Mouse (Mus musculus) neural tube, embryonic 13.5 days (tissue): ENCODE measurements around the gene Siah1b. TPM values are rescaled to one million over a fixed set of nuclear protein-coding genes. Genes with fewer than 3 reads are reported as not detected.

Experiments used
- ATAC-seq: fragments of 200-750 bp; cut with Nextera tagmentation; 2 replicates; pipeline ENCODE4 v1.8.0; 2017; ENCODE audit warnings: low read depth, mild to moderate bottlenecking, moderate TSS enrichment, moderate library complexity
- H3K27ac ChIP-seq: fragments of 300-500 bp; sonication (generic); replicated peaks from 2 replicates; pipeline ENCODE4 v1.5.1; 2015; ENCODE audit warnings: moderate library complexity, mild to moderate bottlenecking, inconsistent platforms
- H3K27me3 ChIP-seq: fragments of 300-500 bp; sonication (generic); 2 replicates; pipeline ENCODE4 v1.6.1; 2015; ENCODE audit warnings: mild to moderate bottlenecking, inconsistent platforms
- H3K36me3 ChIP-seq: fragments of 300-500 bp; sonication (generic); 2 replicates; pipeline ENCODE4 v1.6.1; 2015; ENCODE audit warnings: mild to moderate bottlenecking, inconsistent platforms
- H3K4me1 ChIP-seq: fragments of 300-500 bp; sonication (generic); replicated peaks from 2 replicates; pipeline ENCODE4 v1.6.1; 2015; ENCODE audit warnings: inconsistent platforms
- H3K4me2 ChIP-seq: fragments of 300-500 bp; sonication (generic); 2 replicates; pipeline ENCODE4 v1.6.1; 2015; ENCODE audit warnings: inconsistent platforms, mild to moderate bottlenecking, moderate library complexity
- H3K4me3 ChIP-seq: fragments of 300-500 bp; sonication (generic); 2 replicates; pipeline ENCODE4 v1.5.1; 2015; ENCODE audit warnings: mild to moderate bottlenecking, inconsistent platforms
- H3K9ac ChIP-seq: fragments of 300-500 bp; sonication (generic); 2 replicates; pipeline ENCODE4 v1.6.1; 2015; ENCODE audit warnings: moderate library complexity, mild to moderate bottlenecking, inconsistent platforms
- H3K9me3 ChIP-seq: fragments of 300-500 bp; sonication (generic); 2 replicates; pipeline ENCODE4 v1.6.1; 2016; ENCODE audit warnings: inconsistent platforms
- WGBS: fragments of 180-500 bp; shearing (Covaris S2); methylation state at CpG from one replicate; pipeline ENCODE4 v1.1.7; 2015; 5-methylcytosine and 5-hydroxymethylcytosine counted together
- polyA plus RNA-seq: library from polyadenylated mRNA; unstranded; fragments of >200 nt; fragmentation: Nextera tagmentation; extraction: Ambion mirVana; gene quantifications from 2 replicates; pipeline ENCODE4 v1.2.1, GENCODE M21; 2015

Gene Siah1b
- polyA plus RNA-seq, 1 experiment from 2014 or later = 24.3 TPM

DNA sequence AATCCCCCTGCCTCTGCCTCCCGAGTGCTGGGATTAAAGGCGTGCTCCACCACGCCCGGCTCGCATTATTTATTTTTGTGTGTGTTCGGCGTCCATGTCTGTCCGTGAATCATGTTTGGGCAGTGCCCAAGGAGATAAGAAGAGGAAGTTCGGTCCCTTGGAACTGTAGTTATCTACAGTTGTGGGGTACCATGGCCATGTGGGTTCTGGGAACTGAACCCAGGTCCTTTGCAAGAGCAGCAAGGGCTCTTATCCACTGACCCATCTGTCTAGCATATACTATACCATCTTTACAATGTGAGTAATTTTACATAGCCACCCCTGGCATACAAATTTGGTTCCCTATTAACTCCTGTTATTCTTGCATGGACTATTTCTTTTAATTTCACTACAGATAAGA, 5.7 kb upstream of the Siah1b start:
- no peaks in the 10 kb centered on the region for H3K36me3 ChIP-seq
- H3K4me2 ChIP-seq = no peak overlapping the region
- H3K27ac ChIP-seq = no peak overlapping the region
- peaks cover 23% of the 10 kb centered on the region for H3K27me3 ChIP-seq
- H3K9ac ChIP-seq = no peak overlapping the region
- no peak overlapping the region for H3K4me3 ChIP-seq
- no peaks in the 10 kb centered on the region for H3K4me1 ChIP-seq
- H3K9me3 ChIP-seq = no peaks in the 10 kb centered on the region
- no peak for ATAC-seq
- 89% methylated on average over 9 of the region's 9 CpGs for WGBS

DNA sequence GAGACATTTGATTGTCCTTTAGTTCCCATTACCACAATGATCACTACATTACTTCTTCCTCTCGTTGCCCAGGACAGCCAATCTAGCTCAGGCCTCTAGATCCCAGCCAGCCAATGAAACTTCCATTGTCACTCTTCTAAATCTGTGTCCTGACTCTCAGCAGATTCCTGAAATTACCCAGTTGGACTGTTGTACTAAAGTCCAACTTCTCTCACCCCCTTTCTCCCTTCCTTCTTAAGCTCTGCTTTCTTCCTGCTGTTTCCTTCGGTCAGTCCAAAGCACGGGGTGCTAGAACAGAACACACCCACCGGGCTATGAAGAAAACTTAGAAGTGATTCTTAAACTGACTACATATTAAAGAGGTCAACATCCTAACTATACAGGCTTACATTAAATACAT, 7.3 kb downstream of the Siah1b start:
- no peak overlapping the region for H3K4me3 ChIP-seq
- WGBS = 87% methylated on average over 4 of the region's 4 CpGs
- H3K4me1 ChIP-seq = no peaks in the 10 kb centered on the region

DNA sequence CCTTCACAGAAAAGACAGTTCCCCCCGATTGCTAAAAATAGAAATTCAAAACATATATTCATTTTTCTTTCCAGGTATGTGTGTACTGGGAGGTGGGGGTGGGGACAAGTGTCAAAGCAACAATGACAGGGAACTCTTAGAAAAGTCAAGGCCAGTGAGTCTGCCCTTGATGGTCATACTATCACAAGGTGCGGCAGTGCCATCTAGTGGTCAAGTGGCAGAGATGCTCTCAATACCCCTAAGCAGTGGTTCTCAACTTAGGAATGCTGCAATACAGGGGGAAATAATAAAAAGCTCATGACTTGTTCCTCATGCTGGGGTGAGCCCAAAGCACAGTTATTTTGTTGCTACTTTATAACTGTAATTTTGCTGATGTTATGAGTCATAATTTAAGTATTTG, 10.1 kb downstream of the Siah1b start:
- H3K4me3 ChIP-seq = no peak overlapping the region
- no peaks in the 10 kb centered on the region for H3K36me3 ChIP-seq
- H3K27ac ChIP-seq = no peak overlapping the region
- peaks cover 10% of the 10 kb centered on the region for H3K27me3 ChIP-seq
- H3K9me3 ChIP-seq = no peaks in the 10 kb centered on the region
- no peak overlapping the region for H3K9ac ChIP-seq
- WGBS = 13% methylated on average over 2 of the region's 2 CpGs
- H3K4me1 ChIP-seq = no peaks in the 10 kb centered on the region
- no peak for ATAC-seq
- no peak overlapping the region for H3K4me2 ChIP-seq

More for the DNA sequence above, 7.3 kb downstream of the Siah1b start:
- Histone ChIP-seq H3K27ac (no peak overlapping the region), H3K36me3 (peaks cover 3% of the 10 kb centered on the region; the same call in 1 of the 2 replicates), H3K9ac (no peak overlapping the region), H3K27me3 (no peaks in the 10 kb centered on the region), H3K4me2 (no peak overlapping the region), H3K9me3 (no peaks in the 10 kb centered on the region)
- no peak for ATAC-seq

DNA sequence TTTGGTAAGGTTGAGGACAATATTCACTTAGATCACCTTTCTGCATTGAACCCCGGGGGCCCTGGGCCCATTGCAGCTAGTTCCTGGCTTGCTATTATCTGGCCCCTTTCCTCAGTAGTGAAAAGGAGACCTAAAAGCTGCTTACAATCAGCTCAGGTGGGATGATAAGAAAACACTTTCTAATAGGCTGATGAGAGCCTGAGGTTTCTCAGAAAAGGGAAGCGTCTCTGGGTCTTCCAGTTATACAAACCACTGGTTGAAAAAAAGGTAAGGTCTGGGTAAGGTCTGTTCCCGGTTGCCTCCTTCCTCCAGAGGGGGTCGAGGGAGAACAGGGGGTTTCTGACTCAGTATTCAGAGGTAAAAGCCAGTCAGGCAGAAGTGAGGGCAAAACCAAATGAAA, 17.2 kb downstream of the Siah1b start:
- 80% methylated on average over 4 of the region's 4 CpGs for WGBS
- H3K9ac ChIP-seq = no peak overlapping the region
- H3K9me3 ChIP-seq = no peaks in the 10 kb centered on the region
- peaks cover 32% of the 10 kb centered on the region for H3K27me3 ChIP-seq
- no peaks in the 10 kb centered on the region for H3K36me3 ChIP-seq
- no peak overlapping the region for H3K27ac ChIP-seq
- no peak overlapping the region for H3K4me3 ChIP-seq
- no peaks in the 10 kb centered on the region for H3K4me1 ChIP-seq
- ATAC-seq = no peak
- no peak overlapping the region for H3K4me2 ChIP-seq

- ATAC-seq = no peak
These were observed 17.8 kb downstream of the Siah1b start for GRCm38 (mm10) chrX:164058523-164058922.

DNA sequence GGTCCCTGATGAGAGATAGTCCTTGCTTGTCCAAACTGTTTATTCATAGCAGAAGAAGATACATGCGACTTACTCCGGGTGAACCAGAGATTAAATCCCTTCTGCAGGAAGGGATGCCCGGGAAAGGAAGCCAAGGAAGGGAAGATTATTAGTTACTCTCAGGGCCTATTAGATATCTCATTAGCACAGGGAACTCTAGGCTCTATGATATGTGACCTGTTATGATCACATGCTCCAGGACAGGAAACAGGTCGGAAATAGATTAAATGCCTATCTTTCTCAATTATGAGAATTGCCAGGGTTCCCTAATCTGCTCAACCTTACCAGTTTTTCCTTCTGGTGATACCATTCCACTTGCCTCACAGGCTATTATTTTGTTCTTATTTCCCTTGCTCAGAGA, 20.6 kb downstream of the Siah1b start:
- no peak overlapping the region for H3K4me2 ChIP-seq
- H3K27ac ChIP-seq = no peak overlapping the region
- no peak overlapping the region for H3K4me3 ChIP-seq
- ATAC-seq = no peak
- peaks cover 18% of the 10 kb centered on the region for H3K27me3 ChIP-seq
- H3K4me1 ChIP-seq = no peaks in the 10 kb centered on the region
- no peaks in the 10 kb centered on the region for H3K9me3 ChIP-seq
- no peak overlapping the region for H3K9ac ChIP-seq
- H3K36me3 ChIP-seq = no peaks in the 10 kb centered on the region
- 94% methylated on average over 4 of the region's 4 CpGs for WGBS

More at GRCm38 (mm10) chrX:164058523-164058922, 17.8 kb downstream of the Siah1b start:
- H3K9me3 ChIP-seq = no peaks in the 10 kb centered on the region
- H3K4me3 ChIP-seq = no peak overlapping the region
- peaks cover 32% of the 10 kb centered on the region for H3K27me3 ChIP-seq
- no peaks in the 10 kb centered on the region for H3K4me1 ChIP-seq
- H3K27ac ChIP-seq = no peak overlapping the region
- no peak overlapping the region for H3K4me2 ChIP-seq
- H3K36me3 ChIP-seq = no peaks in the 10 kb centered on the region
- no peak overlapping the region for H3K9ac ChIP-seq
- 89% methylated on average over 3 of the region's 3 CpGs for WGBS

DNA sequence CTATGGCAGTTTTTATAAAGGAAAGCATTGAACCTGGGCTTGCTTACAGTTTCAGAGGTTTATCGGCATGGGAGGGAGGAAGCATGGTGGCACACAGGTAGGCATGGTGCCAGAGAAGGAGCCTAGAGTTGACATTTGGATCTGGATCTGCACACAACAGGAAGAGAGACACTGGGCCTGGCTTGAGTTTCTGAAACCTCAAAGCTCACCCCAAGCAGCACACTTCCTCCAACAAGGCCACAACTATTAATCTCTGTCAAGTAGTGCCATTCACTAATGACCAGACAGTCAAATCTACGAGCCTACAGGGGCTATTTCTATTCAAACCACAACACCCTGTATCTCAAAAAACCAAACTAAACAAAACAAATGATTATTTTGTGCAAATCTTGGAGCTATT, 29.6 kb downstream of the Siah1b start:
- Histone ChIP-seq H3K4me2 (no peak overlapping the region), H3K36me3 (no peaks in the 10 kb centered on the region), H3K27me3 (0 out of 2 replicates have a peak, but pooled peaks cover 6% of the 10 kb centered on the region), H3K27ac (no peak overlapping the region), H3K4me3 (no peak overlapping the region), H3K4me1 (no peaks in the 10 kb centered on the region), H3K9me3 (no peaks in the 10 kb centered on the region), H3K9ac (no peak overlapping the region)
- 70% methylated on average over 2 of the region's 2 CpGs for WGBS
- no peak for ATAC-seq

GRCm38 (mm10) chrX:164042069-164042468, 34.2 kb downstream of the Siah1b start:
- H3K9me3 ChIP-seq = no peaks in the 10 kb centered on the region

GRCm38 (mm10) chrX:164038882-164039281, 37.4 kb downstream of the Siah1b start:
- no peak for ATAC-seq
- Histone ChIP-seq H3K4me1 (no peaks in the 10 kb centered on the region), H3K27me3 (peaks cover 11% of the 10 kb centered on the region; the same call in 1 of the 2 replicates), H3K9ac (no peak overlapping the region), H3K27ac (no peak overlapping the region), H3K9me3 (no peaks in the 10 kb centered on the region), H3K4me2 (no peak overlapping the region), H3K4me3 (no peak overlapping the region), H3K36me3 (no peaks in the 10 kb centered on the region)
- 45% methylated on average over 2 of the region's 2 CpGs for WGBS

More at GRCm38 (mm10) chrX:164042069-164042468, 34.2 kb downstream of the Siah1b start:
- Histone ChIP-seq H3K4me3 (no peak overlapping the region), H3K36me3 (no peaks in the 10 kb centered on the region), H3K9ac (no peak overlapping the region), H3K27me3 (peaks cover 11% of the 10 kb centered on the region; the same call in 1 of the 2 replicates), H3K27ac (no peak overlapping the region), H3K4me1 (no peaks in the 10 kb centered on the region), H3K4me2 (no peak overlapping the region)
- no peak for ATAC-seq
- 75% methylated on average over 13 of the region's 13 CpGs for WGBS

DNA sequence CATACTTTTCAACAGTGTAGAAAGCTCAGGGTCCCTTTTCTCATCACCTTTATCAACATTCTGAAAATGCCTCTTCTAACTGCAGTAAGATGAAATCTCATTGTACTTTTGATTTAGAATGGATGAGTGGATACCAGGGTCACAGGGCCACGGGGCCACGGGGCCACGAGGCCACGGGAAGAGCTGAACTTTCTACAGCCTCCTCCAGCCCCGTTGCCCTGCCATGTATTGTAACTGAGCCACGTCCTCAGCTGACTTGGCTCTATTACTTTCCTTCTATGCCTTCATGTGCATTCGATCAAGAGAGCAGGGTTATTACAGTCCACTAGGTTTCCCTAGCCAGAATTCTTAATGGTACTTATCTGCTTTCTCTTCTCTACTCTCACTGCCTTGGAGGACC, 40.4 kb downstream of the Siah1b start:
- no peak for ATAC-seq
- Histone ChIP-seq H3K9me3 (no peaks in the 10 kb centered on the region), H3K27ac (no peak overlapping the region), H3K36me3 (no peaks in the 10 kb centered on the region), H3K4me2 (no peak overlapping the region), H3K4me1 (no peaks in the 10 kb centered on the region), H3K4me3 (no peak overlapping the region), H3K9ac (no peak overlapping the region), H3K27me3 (peaks cover 14% of the 10 kb centered on the region; the same call in 1 of the 2 replicates)
- WGBS = 87% methylated on average over 7 of the region's 7 CpGs

DNA sequence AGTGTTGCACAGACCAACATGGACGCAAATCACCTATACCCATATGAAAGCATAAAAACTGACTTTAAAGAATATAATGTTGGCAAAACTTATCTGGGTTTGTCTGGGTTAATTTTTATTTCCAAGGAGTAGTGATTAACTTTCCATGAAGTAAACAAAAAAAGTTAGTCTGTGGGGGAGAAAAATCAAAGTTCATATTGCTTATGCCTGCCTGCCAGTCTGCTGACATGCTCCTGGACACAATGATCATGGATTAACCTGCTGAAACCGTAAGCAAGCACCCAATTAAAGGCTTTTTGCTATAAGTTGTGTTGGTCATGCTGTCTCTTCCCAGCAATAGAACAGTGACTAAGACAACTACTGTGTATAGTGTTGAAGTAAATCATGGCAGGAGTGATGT, 40.9 kb downstream of the Siah1b start:
- no peaks in the 10 kb centered on the region for H3K9me3 ChIP-seq
- no peaks in the 10 kb centered on the region for H3K4me1 ChIP-seq
- 84% methylated on average over 2 of the region's 2 CpGs for WGBS
- H3K9ac ChIP-seq = no peak overlapping the region
- H3K36me3 ChIP-seq = no peaks in the 10 kb centered on the region
- no peak for ATAC-seq
- no peak overlapping the region for H3K4me3 ChIP-seq
- no peak overlapping the region for H3K27ac ChIP-seq
- peaks cover 14% of the 10 kb centered on the region; the same call in 1 of the 2 replicates for H3K27me3 ChIP-seq
- H3K4me2 ChIP-seq = no peak overlapping the region

DNA sequence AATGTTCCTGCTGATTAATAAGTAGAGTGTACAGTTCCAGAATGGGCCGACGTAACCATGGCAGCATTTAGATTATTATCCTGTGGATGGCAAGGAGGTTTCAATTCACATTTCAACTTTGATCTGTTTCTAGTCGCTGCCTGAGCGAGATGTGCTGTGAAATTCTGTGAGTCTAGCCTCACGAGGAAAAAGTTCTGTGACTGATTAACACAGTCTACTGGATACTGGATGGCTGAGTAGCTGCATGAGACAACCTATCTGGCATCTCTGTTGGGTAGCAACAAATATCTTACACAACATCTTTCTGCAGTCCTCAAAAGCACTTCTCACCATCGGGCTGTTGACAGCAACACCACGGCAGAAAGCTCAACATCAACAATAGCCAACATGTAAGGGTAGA, 43.8 kb downstream of the Siah1b start:
- Histone ChIP-seq H3K27me3 (peaks cover 9% of the 10 kb centered on the region; the same call in 1 of the 2 replicates), H3K4me2 (no peak overlapping the region), H3K27ac (no peak overlapping the region), H3K36me3 (no peaks in the 10 kb centered on the region), H3K9me3 (no peaks in the 10 kb centered on the region), H3K4me1 (no peaks in the 10 kb centered on the region), H3K4me3 (no peak overlapping the region), H3K9ac (no peak overlapping the region)
- no peak for ATAC-seq
- WGBS = 88% methylated on average over 7 of the region's 7 CpGs

GRCm38 (mm10) chrX:164027607-164028289, 48.5 kb downstream of the Siah1b start, which contains the start of gene Car5b:
Gene Car5b (minus strand): TSS chrX:164027997.
- Histone ChIP-seq H3K9ac (no peak within 1 kb of the TSS), H3K27ac (no peak within 1 kb of the TSS), H3K36me3 (no peaks in the 10 kb centered on the region), H3K27me3 (peaks cover 16% of the 10 kb centered on the region), H3K4me2 (peak within 1 kb of the TSS; percentile 53), H3K4me3 (peak within 1 kb of the TSS; percentile 28), H3K4me1 (no peaks in the 10 kb centered on the region), H3K9me3 (no peaks in the 10 kb centered on the region)
- 16% methylated on average over 18 of the region's 22 CpGs for WGBS
- peak; percentile 93 for ATAC-seq
